Mouse (Mus musculus): ENCODE results near the gene Enc1. TPM values are rescaled to one million over a fixed set of nuclear protein-coding genes. Genes with fewer than 3 reads are reported as not detected.
"Not testable (repeated sequence)": the region's sequence is repeated elsewhere in the genome, so short reads cannot be mapped to it uniquely, and the experiment has no call there.

Enc1 gene
- total RNA-seq, 4 experiments from 2014 or later, result 4.3 to 8.7 (median 7.9) TPM

DNA sequence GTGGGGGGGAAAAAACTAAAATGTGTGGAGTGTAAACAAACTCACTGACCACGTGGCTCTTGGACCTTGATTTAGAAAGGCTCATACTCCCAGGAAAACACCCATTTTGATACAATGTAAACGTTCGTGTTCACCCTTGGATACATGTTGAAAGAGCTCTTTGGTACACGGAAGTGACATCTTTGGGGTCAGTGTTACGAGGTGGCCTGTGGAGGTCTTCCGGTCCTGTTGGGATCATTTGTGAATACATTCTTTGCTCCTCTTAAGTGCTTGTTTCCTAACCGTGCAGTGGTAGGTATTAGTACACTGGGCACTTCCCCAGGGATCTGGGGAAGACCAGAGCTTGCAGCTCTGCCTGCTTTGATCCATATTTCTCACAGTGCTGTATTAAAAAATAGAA lies 10.8 kb downstream of the Enc1 start:
- DNase-seq, result no peak

DNA sequence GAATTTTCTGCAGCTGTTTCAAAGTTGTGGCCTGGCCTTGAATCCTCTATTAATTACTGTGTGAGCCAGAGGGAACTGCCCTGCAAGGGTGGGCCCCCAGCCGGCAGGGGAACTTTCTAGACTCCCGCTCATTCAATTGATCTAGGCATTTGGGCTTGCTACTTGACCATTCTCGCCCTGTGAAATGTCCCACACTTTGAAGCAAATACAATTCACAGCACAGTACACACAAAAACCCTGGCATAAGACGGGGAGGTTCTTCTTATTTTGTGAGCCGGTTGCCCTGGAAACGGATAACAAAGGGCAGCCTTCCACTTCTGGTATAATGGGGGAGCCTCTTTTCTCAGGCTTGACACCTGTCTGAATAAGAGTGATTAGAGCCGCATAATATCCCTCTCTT lies 11.6 kb downstream of the Enc1 start:
- DNase-seq, result no peak

DNA sequence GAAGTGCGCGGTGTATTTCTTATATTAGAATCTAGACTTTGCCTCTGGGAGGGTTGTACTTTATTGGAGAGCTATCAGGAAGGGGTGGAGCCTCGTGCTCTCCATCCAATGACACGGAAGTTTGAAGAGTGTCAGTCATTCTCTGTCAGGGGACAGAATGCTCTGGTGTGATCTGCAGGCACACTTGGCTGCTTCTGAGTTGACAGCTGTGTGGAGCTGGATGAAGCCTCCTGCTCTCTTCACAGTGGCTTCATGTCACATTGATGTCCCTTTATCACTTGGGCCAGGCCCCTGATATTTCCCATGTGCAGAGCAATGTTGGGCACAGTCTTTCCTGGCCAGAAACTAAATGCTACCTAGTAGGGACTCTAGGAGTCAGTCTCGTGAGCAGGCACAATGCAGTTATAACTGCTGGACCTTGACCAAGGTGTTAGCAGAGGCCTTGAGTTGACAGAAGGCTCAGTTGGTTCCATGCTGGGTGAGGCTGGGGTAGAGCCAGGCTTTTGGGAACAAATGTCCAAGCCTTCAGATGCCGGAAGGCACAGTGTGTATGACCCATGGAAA lies 12.6 kb downstream of the Enc1 start:
- DNase-seq, result no peak

DNA sequence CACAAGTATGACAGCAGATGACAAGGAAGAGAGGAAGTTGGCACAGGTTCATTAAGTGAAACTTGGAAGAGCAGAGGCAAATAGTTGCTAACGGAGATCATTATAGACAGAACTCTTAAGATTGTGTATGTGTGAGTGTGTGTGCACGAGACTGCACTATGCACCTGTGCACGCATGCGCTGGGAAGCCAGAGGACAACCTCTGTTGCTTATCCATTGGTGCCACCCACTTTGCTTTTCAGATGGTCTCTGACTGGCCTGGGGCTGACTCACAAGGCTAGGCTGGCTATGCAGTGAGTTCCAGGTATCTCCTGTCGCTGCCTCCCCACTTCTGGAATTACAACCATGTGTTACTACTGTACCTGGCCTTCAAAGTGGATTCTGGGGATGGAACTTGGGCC lies 13.1 kb downstream of the Enc1 start:
- DNase-seq, result no peak

DNA sequence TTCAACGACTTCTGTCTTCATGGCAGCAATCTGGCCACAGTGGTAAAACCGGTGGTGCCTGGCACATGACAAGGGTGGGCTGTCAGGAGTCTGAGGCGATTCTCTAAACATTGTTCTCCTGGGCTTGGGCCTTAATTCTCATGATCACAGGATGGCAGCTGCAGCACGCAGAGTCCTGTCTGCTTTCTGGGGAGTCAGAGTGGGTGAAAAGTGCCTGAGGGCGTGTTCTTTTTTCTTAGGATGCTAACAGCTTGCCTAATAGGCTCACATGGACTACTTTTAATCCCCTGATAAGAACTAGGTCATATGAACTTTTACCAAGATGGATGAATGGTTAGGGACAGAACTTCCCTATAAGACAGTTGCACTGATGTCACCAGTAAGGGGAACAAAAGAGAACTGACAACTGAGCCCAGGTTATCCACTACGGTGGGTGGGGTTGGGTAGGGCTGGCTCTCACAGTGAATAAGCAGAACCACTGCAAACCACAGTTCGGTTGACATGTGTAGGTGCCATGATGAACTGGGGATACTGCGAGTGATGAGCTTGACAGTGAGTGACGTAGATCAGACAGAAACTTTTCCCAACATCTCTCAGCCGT lies 13.8 kb downstream of the Enc1 start:
- DNase-seq, result no peak

DNA sequence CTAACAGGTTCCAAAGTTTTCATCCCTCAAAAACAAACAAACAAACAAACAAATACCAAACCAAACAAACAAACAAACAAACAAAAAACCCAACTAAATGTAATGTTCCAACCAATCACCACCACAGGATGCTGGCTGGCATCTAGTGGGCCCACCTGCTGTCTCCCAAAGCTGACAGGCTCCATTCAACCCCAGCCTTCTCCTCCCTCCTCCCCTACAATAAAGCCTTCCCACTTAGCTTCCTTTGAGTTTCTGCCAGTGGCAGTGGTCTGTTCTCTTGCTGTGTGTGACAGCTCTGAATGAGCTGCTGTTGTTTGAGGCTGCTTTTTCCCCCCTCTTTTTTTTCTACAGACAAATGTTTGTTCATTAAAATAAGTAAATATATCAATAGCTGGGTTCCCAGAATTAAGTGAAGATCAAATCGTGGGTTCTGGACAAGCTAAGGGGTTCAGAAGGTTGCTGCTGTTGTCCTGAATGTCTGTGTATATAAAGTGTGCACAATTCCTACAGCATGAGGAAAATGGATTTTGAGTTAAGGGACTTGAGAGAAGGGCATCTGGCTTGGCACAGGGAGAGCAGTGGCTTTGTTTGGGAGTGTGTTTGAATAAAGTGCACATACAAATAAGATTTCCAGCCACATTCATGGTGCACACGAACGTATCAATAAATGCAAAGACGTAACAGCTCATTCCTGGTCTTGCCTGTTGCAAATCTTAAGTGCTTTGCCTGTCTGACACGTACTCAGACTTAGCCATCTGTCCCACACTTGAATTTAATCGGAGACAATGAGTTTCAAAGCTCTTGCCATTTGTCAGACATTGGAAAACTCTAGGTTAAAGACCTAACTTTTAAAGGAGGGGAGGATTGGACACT lies 15.3 kb downstream of the Enc1 start:
- DNase-seq, result no peak

DNA sequence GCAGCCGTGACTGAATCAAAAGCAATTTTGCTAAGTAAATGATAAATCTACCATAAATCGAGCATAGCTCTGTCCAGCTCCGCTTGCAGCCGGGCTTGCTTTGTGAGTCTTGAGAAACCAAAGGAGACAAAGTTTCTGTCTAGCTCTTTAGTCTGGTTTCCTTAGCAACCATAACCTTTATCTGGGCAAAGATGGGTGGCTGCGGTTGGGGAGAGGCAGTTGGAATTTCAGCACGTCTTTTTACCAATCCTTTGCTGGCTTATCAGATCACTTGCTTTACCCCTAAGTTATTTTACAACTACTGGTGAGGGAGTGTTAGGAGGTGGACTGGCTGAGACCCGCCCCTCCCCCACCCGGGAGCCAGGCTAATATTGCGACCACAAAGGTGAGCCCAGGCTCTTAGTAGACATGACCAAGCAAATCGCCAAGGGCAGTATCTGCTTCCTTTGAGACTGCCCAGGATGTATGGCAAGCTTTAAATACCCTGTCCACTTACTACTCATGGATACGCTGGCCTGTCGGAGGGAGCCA lies 16.0 kb downstream of the Enc1 start:
- no peak for DNase-seq

DNA sequence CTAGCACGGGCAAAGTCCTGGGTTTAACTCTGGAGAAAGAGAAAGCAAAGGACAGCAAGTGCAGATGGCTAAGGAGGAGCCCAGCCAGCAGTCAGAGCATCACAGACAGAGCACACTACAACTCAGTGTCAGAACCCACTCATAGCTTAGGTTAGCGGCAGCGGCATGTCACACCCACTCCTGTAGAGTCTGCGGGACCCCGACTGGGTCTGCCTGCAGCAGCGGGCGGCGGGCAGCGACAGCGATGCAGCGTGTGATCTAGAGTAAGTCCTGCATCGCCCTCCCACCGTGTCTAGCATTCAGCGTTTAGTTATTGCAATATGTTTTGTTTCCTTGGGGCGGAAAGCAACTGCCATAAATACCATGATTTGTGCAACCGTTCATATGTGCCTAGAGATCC lies 18.4 kb downstream of the Enc1 start:
- DNase-seq, result no peak

DNA sequence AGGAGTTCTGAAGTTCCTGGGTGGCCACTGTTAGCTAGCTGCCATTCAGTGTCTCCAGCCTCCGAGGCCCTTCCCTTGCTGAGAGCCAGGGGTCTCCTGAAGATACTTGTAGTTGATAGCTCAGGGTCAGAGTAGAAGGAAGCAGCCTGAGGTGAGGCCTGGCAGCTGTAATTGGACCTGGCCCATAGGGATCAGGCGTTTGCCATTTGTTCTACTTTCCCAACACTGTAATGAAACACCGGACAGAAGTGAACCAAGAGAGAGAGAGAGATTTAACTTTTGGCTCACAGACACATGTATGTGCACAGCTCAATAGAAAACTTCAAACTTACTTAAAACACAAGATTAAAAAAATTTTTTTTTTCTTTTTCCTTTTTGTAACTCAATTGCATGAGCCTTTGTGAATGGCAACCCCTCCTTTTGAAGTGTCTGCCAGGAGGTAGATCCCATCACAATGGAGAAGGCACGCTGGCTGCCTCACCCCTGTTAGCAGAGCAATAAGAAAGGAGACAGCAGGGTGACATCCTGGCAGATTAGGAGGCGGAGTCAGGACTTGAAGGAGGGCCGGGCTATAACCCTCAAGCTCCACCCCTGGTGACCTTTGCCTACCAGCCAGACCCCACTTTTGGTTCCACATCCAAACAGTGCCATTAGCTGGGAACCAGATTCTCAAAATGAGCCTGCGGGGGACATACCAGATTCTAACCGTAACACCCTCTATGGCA lies 19.7 kb downstream of the Enc1 start:
- DNase-seq, result no peak

DNA sequence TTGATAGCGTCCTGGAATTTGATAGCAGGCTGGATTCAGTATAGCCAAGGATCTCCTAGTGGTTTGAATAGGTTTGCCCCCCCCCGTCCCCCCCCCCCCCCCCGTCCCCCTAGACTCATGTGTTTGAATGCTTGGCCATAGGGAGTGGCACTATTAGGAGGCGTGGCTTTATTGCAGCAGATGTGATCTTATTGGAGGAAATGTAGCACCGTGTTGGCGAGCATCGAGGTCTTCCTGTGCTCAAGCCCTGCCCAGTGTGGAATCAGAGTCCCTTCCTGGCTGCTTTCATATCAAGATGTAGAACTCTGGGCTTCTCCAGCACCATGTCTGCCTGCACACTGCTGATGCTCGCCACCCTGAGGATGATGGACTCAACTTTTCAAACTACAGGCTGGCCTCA lies 20.6 kb downstream of the Enc1 start:
- DNase-seq, result no peak

DNA sequence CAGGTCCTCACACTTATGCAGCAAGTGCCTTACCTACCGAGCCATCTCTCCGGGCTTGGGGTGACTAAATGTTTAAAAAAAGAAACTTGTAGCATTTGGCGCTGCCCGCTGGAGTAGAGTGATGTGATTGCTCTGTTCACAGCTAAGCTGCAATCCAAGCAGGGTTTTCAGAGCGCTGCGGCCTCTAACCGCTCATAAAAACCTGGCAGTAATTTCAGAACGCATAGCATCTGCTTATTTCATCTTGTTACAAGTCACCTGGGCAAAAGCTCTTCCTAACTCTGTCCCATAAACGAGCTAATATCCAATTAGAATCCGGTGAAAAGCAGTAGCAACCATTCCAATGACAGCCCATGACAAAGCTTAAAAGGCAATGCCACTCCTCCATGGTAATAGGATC lies 21.8 kb downstream of the Enc1 start:
- DNase-seq, result no peak

DNA sequence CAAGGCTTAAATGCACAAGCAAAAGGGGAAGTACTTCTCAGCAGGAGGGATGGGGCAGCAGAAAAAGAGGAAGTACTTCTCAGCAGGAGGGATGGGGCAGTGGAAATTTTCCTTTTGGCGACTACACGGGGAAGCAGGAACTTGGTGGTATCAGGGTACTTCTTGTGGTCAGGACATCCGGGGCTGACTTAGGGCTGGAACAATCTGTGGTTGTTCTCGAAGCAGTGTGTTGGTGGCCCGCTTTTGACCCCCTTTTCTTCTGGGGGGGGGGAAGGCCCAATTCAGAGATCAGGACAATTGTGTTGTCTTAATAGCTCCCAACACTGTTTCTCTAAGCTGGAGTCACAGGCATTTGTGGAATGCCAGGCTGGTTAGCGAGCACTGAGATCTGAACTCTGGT lies 24.6 kb downstream of the Enc1 start:
- not testable (repeated sequence) for DNase-seq

DNA sequence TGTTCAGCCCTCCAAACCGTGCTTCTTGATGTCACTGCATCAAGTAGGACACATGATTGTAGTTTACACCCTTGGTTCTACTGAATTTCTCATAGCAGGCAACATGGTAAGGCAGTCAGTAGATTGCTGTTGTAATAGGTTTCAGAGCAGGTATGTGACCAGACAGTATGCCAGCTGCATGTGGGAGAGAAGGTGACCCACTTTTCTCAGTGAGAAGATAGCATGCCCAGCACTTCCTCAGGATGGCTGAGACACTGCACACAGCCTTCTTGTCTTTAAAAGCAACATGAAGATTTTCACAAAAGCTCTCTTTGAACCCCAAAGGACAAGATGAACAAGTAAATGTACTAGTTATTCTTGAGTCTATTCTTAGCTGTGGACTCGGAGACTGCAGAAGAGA lies 29.8 kb downstream of the Enc1 start:
- no peak for DNase-seq

DNA sequence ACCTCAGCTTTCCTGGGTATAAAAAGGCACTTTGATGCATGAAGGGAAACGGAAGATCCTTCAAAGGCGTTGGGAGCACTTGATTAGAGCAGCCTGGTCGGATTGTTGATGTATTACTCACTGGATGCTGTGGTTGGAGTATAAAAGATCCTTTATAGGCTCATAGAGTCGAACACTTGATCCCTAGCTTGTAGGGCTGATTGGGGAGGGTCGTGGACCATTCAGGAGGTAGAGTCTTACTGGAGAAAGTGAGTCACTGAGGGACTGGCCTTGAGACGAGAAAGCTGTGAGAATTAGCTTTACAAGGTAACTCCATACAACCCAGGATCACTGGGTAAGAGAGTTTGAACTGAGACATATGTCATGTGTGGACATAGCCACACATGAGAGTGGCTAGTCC lies 30.7 kb downstream of the Enc1 start:
- DNase-seq, result no peak

DNA sequence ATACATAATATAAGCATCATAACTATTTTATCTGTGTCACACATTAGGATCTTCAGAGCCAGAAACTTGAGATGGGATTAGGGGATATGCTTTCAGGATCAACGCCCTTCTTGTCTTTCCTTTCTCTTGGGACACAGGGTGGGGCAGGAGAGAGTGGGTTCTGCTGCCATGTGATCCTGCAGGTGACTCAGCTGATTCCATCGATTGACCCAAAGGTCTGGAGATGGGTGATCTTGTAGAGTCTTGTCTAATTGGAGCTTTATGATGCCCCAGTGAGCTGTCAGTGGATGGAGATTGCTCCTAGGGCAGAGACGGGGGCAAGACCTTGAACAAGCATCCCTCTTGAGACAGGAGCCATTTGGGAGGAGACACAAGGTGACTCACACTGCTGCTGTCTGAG lies 33.9 kb downstream of the Enc1 start:
- no peak for DNase-seq

DNA sequence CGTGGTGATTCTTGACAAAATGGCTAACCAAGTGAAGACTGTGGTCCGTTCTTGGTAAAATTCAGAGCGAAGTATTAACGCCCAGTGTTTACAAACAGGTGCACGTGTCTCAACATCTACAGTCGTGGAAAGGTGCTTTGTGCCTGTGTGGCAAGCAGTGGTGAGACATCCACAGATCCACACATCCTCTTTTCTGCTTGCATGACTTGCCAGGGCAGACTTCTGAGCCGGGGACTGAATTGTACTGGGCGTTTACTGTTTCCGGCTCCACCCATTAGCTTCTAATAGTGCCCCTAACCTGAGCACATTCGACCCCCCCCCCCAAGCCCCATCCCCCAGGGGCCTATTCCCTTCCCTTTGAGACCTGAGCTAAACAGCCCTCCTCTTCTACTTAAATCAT lies 34.6 kb downstream of the Enc1 start:
- DNase-seq, result no peak

DNA sequence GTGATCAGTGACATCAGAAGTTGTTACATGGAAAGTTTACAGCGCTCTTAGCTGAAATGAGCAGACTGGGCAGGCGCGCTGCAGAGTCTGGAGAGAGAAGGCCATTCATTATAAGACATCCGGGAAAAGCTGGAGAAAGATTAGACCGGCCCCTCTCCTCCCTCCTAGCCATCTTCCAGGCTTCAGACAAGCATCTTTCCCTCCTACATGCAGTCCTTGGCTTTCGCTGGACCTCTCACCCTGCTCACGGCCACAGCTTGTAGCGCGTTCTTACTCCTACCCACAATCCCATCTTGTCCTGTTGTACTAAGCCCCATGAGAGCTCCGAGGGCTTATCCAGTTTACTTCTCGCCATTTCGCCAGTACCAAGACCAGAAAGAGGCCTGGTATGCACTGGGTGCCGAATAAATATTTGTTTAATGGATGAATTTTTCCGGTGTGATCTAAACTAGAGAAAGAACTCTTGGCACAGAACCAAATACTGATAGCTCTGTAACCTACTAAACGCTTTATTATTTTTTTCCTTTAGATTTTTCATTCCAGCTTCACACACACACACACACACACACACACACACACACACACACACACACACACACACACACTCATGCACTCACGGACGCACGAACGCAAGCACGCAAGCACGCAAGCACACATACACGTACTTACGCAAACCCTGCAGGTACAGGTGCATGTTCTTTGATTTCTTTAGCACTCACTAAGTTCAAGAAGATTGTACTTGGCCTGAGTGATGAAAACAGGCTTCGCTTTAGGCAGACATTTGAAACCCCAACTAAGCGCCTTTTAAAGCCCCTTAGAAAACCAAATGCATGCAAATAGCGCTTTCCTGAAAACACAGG lies 41.4 kb downstream of the Enc1 start:
- no peak for DNase-seq

DNA sequence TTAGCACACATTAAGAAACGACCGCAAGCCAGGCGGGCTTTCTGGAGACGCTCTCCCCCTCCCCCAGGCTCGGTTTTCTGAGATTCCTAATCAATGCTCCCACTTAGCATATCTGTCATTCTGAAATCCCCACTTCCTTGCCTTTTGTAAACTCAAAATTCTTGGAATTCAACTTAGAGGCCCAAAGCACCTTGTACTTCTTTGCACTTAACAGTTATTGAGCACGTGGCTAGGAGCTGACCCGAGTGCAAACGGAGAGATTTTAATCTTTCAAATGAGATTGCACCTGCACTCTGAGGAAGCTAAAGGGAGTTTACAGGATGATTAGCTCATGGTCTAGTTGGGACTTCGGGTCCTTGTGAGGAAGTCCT lies 42.0 kb downstream of the Enc1 start:
- DNase-seq, result no peak

DNA sequence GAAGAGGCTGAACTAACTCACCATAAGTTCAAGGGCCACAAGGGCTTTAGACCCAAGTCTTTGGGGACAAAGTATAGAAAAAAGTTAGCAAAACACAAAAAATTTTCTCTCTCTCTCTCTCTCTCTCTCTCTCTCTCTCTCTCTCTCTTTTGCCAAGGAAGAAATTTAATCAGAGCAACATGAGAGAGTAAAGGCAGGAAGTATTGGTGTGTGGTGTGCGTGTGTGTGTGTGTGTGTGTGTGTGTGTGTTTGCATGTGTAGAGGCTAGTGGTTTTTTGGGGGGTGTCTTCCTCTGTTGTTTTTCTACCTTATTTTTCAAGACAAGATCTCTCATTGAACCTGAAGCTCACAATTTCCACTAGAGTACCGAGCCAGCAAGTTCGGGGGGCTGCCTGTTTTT lies 46.1 kb downstream of the Enc1 start:
- no peak for DNase-seq

DNA sequence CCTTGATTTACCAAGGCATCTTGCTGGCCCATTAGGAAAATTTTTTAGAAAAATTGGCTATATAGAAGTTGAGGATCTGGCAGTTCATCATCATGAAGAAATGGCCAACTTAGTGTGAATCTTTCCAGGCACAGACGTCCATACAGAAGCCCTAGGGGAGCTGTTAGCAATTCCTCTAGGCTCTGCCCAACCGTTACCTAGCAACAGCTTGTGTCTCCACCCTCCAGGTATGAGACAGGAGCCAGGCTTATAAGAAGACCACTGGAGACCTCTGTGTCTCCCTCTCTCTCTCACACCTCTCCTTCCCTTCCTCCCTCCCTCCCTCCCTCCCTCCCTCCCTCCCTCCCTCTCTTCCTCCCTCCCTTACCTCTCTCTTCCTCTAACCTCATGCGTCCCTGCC lies 49.8 kb downstream of the Enc1 start:
- DNase-seq, result no peak

DNA sequence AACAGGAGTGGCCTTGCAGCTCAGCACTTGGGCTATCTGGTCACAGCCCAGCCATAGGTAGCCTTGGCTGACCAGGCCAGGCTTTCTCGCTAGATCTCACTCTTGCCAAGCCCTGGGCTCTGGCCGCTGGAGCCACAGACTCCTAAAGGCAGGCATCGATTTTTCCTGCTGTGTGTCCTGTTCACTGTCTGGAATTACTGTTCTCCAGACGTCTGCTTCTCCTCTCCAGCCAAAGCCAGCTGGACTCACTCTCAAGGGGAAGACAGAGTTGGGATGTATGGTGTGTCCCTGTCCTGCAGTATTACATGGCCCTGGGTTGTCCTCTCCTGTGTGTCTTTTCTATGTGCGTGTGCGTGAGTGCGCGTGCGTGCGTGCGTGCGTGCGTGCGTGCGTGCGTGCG lies 50.4 kb downstream of the Enc1 start:
- no peak for DNase-seq

DNA sequence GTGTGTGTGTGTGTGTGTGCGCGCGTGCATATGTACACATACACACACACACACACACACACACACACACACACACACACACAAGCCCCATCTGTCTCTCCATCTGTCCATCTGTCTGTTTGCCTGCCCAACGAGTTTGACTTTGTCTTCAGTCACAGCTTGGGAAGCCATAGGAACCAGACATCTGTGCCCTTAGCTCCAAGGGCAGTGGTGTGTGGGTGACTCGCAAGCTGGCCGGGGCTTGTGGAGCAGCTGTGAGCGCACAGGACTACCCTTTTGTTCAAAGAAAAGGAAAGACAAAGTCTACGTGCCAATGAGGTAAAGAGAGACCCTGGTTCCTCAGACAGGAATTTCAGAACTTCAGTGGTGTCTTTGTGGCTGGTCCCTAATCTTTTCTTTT lies 51.1 kb downstream of the Enc1 start:
- DNase-seq, result no peak
